Mouse (Mus musculus) Muller cell, postnatal 12 days (primary cell): Measurements from ENCODE around the gene Coa7.

Experiments used
- DNase-seq: peaks from one replicate; pipeline ENCODE4 v3.0.0-alpha.2; 2015; ENCODE audit errors: inconsistent ontology term

Gene Coa7

GRCm38 (mm10) chr4:108383183-108383714 is 55.3 kb downstream of the Coa7 start, which contains the start of gene Shisal2a:
TSS of gene Shisal2a (minus strand) at chr4:108383349.
- no peak for DNase-seq

- DNase-seq: no peak
Measured at GRCm38 (mm10) chr4:108386087-108386486, 58.1 kb downstream of the Coa7 start.

GRCm38 (mm10) chr4:108387106-108387505 is 59.2 kb downstream of the Coa7 start:
- no peak for DNase-seq

DNA sequence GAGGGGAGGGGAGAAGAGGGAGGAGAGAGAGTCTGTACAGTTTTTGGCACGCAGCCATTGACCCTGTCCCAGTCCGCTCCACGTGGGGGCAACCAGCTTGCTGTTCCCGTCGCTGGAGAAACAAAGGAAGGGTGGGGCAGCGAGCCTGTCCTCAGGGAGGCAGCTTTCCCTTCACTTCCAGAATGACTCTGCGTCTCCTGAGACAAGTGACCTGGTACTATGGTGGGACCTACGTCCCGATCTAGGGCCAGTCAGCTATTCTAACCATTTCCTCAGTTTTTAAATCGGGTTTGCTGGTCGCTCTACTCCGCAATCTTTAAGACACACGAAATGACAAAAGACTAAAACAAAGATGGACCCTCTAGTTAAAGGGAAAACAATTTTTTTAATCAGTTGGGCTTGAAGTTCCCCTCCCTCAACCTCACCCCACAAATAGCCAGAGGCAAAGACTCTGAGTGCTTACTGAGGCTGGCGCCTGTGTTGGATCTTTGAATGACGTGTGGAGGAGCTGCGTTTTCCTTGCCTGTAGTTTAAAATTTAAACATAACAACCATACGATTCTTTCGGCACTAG is 59.8 kb downstream of the Coa7 start:
- DNase-seq: peak; percentile 54

- no peak for DNase-seq
Measured at GRCm38 (mm10) chr4:108388741-108389140, 60.8 kb downstream of the Coa7 start.

DNA sequence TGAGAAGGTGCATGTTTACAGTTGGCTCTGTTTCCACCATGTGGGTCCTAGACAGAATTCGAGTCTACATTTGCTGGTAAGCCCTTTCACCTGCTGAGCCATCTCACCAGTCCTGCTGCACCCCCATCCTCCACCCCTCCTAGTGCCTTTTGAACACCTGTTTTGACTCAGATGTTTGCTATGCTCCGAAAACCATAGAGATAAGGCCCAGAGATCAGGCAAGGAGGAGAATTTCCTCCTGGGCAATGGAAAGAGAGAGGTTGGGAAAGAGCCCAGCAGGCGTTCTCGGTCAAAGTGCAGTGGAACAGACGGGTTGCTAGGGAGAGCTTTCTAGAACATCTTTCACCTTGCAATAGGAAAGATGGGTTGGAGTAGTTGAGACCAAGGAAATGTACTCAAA is 63.2 kb downstream of the Coa7 start:
- no peak for DNase-seq
